ENCODE assay signal across 28 mouse cellular contexts in the genomic region with DNA sequence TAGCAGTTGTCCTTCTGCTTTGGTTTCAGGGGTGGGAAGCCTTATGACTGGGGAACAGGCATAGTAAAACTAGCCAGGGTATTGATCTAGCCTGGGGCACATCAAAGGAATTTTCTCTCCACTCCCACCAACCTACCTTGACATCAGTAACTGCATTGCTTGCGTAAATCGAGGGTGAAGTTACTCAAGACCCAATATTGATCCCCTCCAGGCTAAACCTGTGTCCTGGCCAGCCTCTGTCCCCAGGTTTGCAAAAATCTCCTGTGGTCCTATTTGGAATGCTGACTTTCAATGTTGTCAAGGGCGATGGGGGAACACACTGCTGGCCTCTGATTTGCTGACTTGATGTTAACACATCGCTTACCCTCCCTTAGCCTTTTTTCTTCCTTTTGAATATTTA. TPM values are rescaled to one million over a fixed set of nuclear protein-coding genes. Genes with fewer than 3 reads are reported as not detected.
"Had no signal": no experiment of that assay in that cellular context is flagged by ENCODE, and none has a peak within 500 bp of the region (broad histone marks: within the 10 kb centered on the region; RNA-seq: fewer than 3 reads in every experiment).

No protein-coding gene starts in this region.

- H3K9me3 ChIP-seq: kidney, embryonic 15.5 days; limb, embryonic 12.5 days; limb, embryonic 15.5 days; midbrain, embryonic 12.5 days; neural tube, embryonic 13.5 days; stomach, embryonic 15.5 days had no signal

- H3K4me2 ChIP-seq: kidney, embryonic 15.5 days; limb, embryonic 12.5 days; limb, embryonic 15.5 days; lung, embryonic 14.5 days; midbrain, embryonic 12.5 days; neural tube, embryonic 13.5 days; stomach, embryonic 15.5 days had no signal

- H3K27me3 ChIP-seq: kidney, embryonic 15.5 days; limb, embryonic 12.5 days; limb, embryonic 15.5 days; midbrain, embryonic 12.5 days; neural tube, embryonic 13.5 days; stomach, embryonic 15.5 days had no signal

- DNase-seq: kidney, adult 11 months; kidney, adult 8-10 months; kidney, postnatal 14 days; layer of hippocampus, adult 9-11 months; lung, embryonic 14.5 days; retina, postnatal 1 day; right cerebral cortex, postnatal 25 days; spleen, adult 18-20 months; thymus, adult 18-20 months; thymus, postnatal 36 days had no signal

- ATAC-seq: inflammation-experienced regulatory T-cells, adult 6 months; lung, postnatal 0 days; midbrain, embryonic 16.5 days had no signal

- H3K4me1 ChIP-seq: kidney, embryonic 15.5 days; limb, embryonic 12.5 days; limb, embryonic 15.5 days; stomach, embryonic 15.5 days had no signal

- H3K4me3 ChIP-seq: kidney, embryonic 15.5 days; layer of hippocampus, adult 2 months; limb, embryonic 12.5 days; limb, embryonic 15.5 days; midbrain, embryonic 12.5 days; myocyte; neural tube, embryonic 13.5 days; stomach, embryonic 15.5 days had no signal

- H3K27ac ChIP-seq: kidney, embryonic 15.5 days; layer of hippocampus, adult 2 months; limb, embryonic 12.5 days; limb, embryonic 15.5 days; macrophage; midbrain, embryonic 12.5 days; neural tube, embryonic 13.5 days; stomach, embryonic 15.5 days had no signal

- H3K9ac ChIP-seq: kidney, embryonic 15.5 days; limb, embryonic 12.5 days; limb, embryonic 15.5 days; lung, embryonic 14.5 days; midbrain, embryonic 12.5 days; neural tube, embryonic 13.5 days; stomach, embryonic 15.5 days had no signal

- H3K36me3 ChIP-seq: kidney, embryonic 15.5 days; limb, embryonic 12.5 days; limb, embryonic 15.5 days; midbrain, embryonic 12.5 days; neural tube, embryonic 13.5 days; stomach, embryonic 15.5 days had no signal

RNA-seq across cellular contexts. Expression of a gene that starts 14.2 kb away (rescaled TPM):
- total RNA-seq: layer of hippocampus, adult 2 months; layer of hippocampus, postnatal 25 days; left cerebral cortex, postnatal 10 days; left cerebral cortex, postnatal 36 days; megakaryocyte, adult 5-6 weeks; monocyte, adult 5-6 weeks; neutrophil, adult 5-6 weeks had no signal
- polyA plus RNA-seq: inflammation-experienced regulatory T-cells, adult 6 months; limb, embryonic 12.5 days; limb, embryonic 15.5 days; lung, embryonic 14.5 days; lung, postnatal 0 days; macrophage; midbrain, embryonic 12.5 days; midbrain, embryonic 16.5 days; myocyte; neural tube, embryonic 13.5 days had no signal

RNA-seq across cellular contexts. Expression of a gene that starts 55.2 kb away (rescaled TPM):
- total RNA-seq: monocyte, adult 5-6 weeks had no signal
